Mouse (Mus musculus) bone marrow, adult 2 months (tissue): ENCODE results near the gene Pzp.

Experiments used
- CTCF ChIP-seq: fragments of 200-500 bp; IDR thresholded peaks from 2 replicates; pipeline ENCODE4 v1.5.1; 2011; ENCODE audit warnings: low read length, control low read depth; ENCODE audit not compliant: control insufficient read depth, insufficient read depth
- POLR2A ChIP-seq: fragments of 200-500 bp; IDR thresholded peaks from 2 replicates; pipeline ENCODE4 v1.6.1; 2011; ENCODE audit warnings: low read depth, mild to moderate bottlenecking, control low read depth, low read length, borderline replicate concordance; ENCODE audit not compliant: control insufficient read depth

DNA sequence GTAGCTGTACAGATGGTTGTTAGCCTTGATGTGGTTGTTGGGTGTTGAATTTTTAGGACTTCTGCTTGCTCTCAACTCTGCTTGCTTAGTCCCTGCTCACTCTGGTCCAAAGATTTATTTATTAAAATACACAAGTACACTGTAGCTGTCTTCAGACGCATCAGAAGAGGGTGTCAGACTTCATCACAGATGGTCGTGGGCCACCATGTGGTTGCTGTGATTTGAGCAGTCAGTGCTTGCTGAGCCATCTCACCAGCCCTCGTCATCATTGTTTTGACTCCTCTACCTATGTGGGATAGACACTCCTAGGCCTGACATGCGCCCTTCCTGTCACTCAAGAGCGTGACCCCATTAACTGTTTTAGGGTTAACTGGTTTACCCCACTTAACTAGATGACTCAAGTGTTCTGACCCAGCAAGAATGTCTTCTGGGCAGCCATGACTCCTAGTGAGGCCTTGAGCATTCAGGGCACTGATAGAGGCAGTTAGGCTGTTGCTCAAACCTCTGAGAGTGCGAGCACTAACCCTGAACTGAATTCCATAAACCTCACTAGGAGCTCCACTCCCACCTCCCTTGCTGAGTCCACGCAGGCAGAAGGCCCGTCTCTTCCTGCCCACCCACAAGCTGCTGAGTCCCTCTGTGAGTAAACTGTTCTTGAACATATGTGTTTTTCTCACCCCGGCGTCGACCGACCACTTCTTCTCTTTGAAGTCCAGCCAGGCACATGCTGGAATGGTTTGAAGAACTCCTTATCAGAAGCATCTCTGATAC lies 70.5 kb downstream of the Pzp start:
- no peak for TF ChIP-seq CTCF
- TF ChIP-seq POLR2A, result no peak
